Mouse (Mus musculus): ENCODE results near the gene Chaf1a.

Gene Chaf1a

DNA sequence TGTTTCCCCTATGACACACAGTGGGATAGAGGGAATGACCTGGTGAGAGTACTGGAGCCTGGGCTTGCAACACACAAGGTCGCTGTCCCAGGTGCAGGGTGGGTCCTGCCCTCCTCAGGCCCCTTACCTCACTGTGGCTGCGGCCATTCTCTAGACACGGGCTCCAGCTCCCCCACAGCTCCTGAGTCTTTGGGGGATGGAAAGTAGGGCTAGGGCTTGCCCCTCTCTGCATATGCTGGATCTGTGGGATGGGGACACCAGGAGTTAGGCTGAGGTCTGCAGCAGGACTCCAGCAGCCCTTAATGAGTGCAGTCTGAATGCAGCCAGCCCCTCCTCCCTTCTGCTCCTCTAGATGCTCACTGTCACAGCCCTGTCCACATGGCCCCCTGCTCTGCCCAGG is 72.5 kb downstream of the Chaf1a start:
- in situ Hi-C loops (cut with MboI, MseI) = no loop called here

DNA sequence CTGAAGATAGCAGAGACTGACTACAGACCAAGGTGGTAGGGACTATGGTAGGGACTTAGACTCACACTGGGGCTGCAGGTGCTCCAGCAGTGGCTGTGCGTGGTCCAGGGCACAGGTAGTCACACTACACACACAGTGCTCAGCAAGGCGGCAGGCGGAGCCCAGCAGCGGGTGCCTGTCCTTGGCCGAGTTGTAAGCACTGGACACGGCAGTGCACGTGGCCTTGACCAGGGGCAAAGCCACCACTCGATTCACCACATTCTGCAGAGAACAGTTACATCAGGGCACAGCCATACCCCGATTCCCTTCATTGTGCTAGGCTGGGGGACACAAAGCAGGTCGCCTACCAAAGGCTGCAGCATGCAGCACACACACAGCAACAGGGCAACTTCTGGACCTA is 76.0 kb downstream of the Chaf1a start:
- in situ Hi-C loops (cut with MboI, MseI) = loop anchor here in 1 of 2 experiments (5.0 kb wide), 1 partner anchor 46 kb away; the partner anchor contains the start of gene Tnfaip8l1

GRCm38 (mm10) chr17:56117251-56117710 is 77.0 kb downstream of the Chaf1a start, which contains the start of gene Plin5:
Plin5 (minus strand) TSS chr17:56117596.
- in situ Hi-C loops (cut with MboI, MseI) = loop anchor here in 1 of 2 experiments (5.0 kb wide), 1 partner anchor 45 kb away; the partner anchor contains the start of gene Tnfaip8l1

DNA sequence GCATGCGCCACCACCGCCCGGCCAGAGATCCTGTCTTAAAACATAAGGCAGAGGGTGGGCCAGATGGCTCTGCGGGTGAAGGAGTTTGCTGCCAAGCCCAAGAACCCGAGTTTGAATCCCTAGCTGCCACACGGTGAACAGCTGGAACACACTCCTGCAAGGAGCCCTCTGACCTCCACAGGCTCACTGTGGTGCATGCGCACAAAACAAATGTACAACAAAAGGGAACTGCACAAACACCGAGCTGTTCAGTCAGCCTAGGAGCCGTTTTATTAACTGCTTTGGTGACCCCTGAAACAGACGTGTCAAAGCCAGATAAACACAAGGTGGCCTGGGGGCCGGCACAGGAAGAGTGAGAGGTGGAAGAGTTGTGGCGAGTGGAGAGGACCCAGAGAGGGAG is 79.2 kb downstream of the Chaf1a start:
- in situ Hi-C loops (cut with MboI, MseI) = loop anchor here in 1 of 2 experiments (5.0 kb wide), 1 partner anchor 43 kb away; the partner anchor contains the start of gene Tnfaip8l1

GRCm38 (mm10) chr17:56119981-56120880 is 80.0 kb downstream of the Chaf1a start:
- in situ Hi-C loops (cut with MboI, MseI) = loop anchor here in 1 of 2 experiments (5.0 kb wide), 1 partner anchor 42 kb away; the partner anchor contains the start of gene Tnfaip8l1

DNA sequence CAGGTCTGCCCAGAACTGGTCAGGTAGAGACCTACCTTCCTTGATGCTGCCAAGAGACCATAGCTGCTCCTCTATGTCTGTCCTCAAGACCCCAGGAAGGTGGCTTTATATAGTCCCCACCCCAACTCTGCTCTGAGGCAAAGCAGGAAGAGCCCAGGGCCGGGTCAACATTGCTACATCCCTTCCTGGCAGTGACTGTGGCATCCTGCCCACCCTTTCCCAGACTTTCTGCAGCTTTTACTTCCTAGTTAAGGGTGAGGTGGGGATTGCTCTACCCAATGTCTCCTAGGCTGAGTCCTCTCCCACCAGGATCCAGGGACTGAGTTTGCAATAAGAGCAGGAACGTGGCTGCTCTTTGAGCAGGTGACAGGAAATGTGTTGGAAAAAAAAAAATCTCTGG is 81.6 kb downstream of the Chaf1a start, which contains the start of gene Lrg1:
Gene Lrg1, minus strand, starts transcription at position 176 of the 400 bp plus-strand sequence.
- in situ Hi-C loops (cut with MboI, MseI) = no loop called here

All from T-helper 17 cell (primary cell).